Mouse (Mus musculus) megakaryocyte, adult 5-6 weeks (primary cell): ENCODE measurements around the gene Btbd1. TPM values are rescaled to one million over a fixed set of nuclear protein-coding genes. Genes with fewer than 3 reads are reported as not detected.
A peak's percentile ranks its signal among the peaks of the same experiment; 100 is the strongest.
"Not testable (repeated sequence)": the region's sequence is repeated elsewhere in the genome, so short reads cannot be mapped to it uniquely, and the experiment has no call there.

Experiments used
- ATAC-seq: 2 replicates; pipeline ENCODE4 v1.8.0; 2016; ENCODE audit warnings: mild to moderate bottlenecking, inconsistent platforms; ENCODE audit not compliant: poor library complexity, severe bottlenecking
- total RNA-seq, 2 experiments: library from RNA; stranded (forward) in 1 of 2; stranded (reverse) in 1 of 2; fragments of 153-499, 151-499 nt in 1 of 2; fragments of 221-1000, 200-1000 nt in 1 of 2; gene quantifications; 2 replicates each; pipeline versions ENCODE4 v1.2.3 to v1.2.4; 2015 to 2017

Gene Btbd1
- total RNA-seq, 2 experiments from 2014 or later, result 49.7 to 110 TPM

GRCm38 (mm10) chr7:81851706-81852105, 22.5 kb upstream of the Btbd1 start:
- ATAC-seq, result no peak

GRCm38 (mm10) chr7:81850171-81850570, 20.9 kb upstream of the Btbd1 start:
- ATAC-seq, result no peak

GRCm38 (mm10) chr7:81849633-81850032, 20.4 kb upstream of the Btbd1 start:
- ATAC-seq, result peak; percentile 31

GRCm38 (mm10) chr7:81849214-81849613, 20.0 kb upstream of the Btbd1 start:
- ATAC-seq, result peak; percentile 93

- no peak for ATAC-seq
Observed at GRCm38 (mm10) chr7:81847777-81848176, 18.5 kb upstream of the Btbd1 start.

- ATAC-seq, result no peak
Observed at GRCm38 (mm10) chr7:81847010-81847409, 17.8 kb upstream of the Btbd1 start.

GRCm38 (mm10) chr7:81846008-81846407, 16.8 kb upstream of the Btbd1 start:
- no peak for ATAC-seq

- no peak for ATAC-seq
Observed at GRCm38 (mm10) chr7:81845313-81845712, 16.1 kb upstream of the Btbd1 start.

GRCm38 (mm10) chr7:81844801-81845200, 15.6 kb upstream of the Btbd1 start:
- ATAC-seq, result no peak

GRCm38 (mm10) chr7:81843903-81844302, 14.7 kb upstream of the Btbd1 start:
- no peak for ATAC-seq

- ATAC-seq, result 0 out of 2 replicates have a peak, but pooled peaks have one; percentile 18
Observed at GRCm38 (mm10) chr7:81842998-81843397, 13.8 kb upstream of the Btbd1 start.

- no peak for ATAC-seq
Observed at GRCm38 (mm10) chr7:81842141-81842540, 12.9 kb upstream of the Btbd1 start.

GRCm38 (mm10) chr7:81841439-81841838, 12.2 kb upstream of the Btbd1 start:
- no peak for ATAC-seq

GRCm38 (mm10) chr7:81840661-81841181, 11.5 kb upstream of the Btbd1 start:
- ATAC-seq, result no peak

GRCm38 (mm10) chr7:81839746-81840145, 10.5 kb upstream of the Btbd1 start:
- ATAC-seq, result no peak

GRCm38 (mm10) chr7:81837771-81838170, 8.5 kb upstream of the Btbd1 start:
- ATAC-seq, result not testable (repeated sequence)

- peak; percentile 38; the same call in 1 of the 2 replicates for ATAC-seq
Observed at GRCm38 (mm10) chr7:81835430-81835829, 6.2 kb upstream of the Btbd1 start.

GRCm38 (mm10) chr7:81834847-81835246, 5.6 kb upstream of the Btbd1 start:
- ATAC-seq, result no peak

GRCm38 (mm10) chr7:81828681-81829378, 401 bp downstream of the Btbd1 start:
- ATAC-seq, result peak; percentile 48

GRCm38 (mm10) chr7:81827806-81828667, 1.2 kb downstream of the Btbd1 start:
- ATAC-seq, result peak; percentile 18; the same call in 1 of the 2 replicates

GRCm38 (mm10) chr7:81825381-81825780, 3.9 kb downstream of the Btbd1 start:
- no peak for ATAC-seq

GRCm38 (mm10) chr7:81824906-81825305, 4.3 kb downstream of the Btbd1 start:
- no peak for ATAC-seq
